ENCODE assay signal across 9 mouse cellular contexts in the genomic region with DNA sequence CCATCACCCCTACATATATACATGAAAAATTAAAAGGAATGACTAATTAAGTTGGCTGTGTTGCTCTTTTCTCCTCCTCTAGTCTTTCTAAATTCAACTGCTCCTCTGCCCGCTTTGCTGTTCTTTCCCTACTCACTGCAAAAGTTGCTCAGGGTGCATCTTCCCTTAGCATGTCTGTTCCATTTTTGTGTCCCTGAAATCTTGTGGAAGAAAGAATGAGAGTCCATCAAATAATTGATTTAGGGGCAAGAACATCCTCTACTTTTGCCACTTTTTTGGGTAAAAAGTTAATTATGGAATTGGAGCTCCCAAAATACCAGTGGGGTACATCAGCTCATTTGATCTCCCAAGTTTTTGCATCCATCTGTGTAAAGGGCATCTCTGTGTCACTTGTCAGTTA.
DNase-seq lines count a peak whose midpoint lies in the region; ATAC-seq lines count a peak whose summit lies in the region.
"Had no signal": no experiment of that assay in that cellular context is flagged by ENCODE, and none has a peak within 500 bp of the region (broad histone marks: within the 10 kb centered on the region; RNA-seq: fewer than 3 reads in every experiment).

No protein-coding gene starts in this region.

- ATAC-seq in forebrain, embryonic 14.5 days: no peak

- H3K9ac ChIP-seq in forebrain, embryonic 14.5 days (ENCODE audit: low read length): peak overlapping the region; percentile 89
- H3K9ac ChIP-seq: liver, embryonic 14.5 days had no signal

- H3K4me1 ChIP-seq in heart, embryonic 10.5 days: peaks cover 31% of the 10 kb centered on the region
- H3K4me1 ChIP-seq in forebrain, embryonic 14.5 days (ENCODE audit: control insufficient read depth, insufficient read depth, low read length): peaks cover 21% of the 10 kb centered on the region
- H3K4me1 ChIP-seq in midbrain, embryonic 10.5 days: peaks cover 58% of the 10 kb centered on the region

- H3K4me2 ChIP-seq in forebrain, embryonic 14.5 days (ENCODE audit: low read length): peak overlapping the region; percentile 79

- H3K36me3 ChIP-seq in heart, embryonic 10.5 days: no peaks in the 10 kb centered on the region
- no peaks in the 10 kb centered on the region for H3K36me3 ChIP-seq in forebrain, embryonic 14.5 days (ENCODE audit: control insufficient read depth, insufficient read depth, low read length)
- H3K36me3 ChIP-seq in midbrain, embryonic 10.5 days: no peaks in the 10 kb centered on the region

- no peaks in the 10 kb centered on the region for H3K9me3 ChIP-seq in heart, embryonic 10.5 days
- H3K9me3 ChIP-seq in forebrain, embryonic 14.5 days (replicated peaks; ENCODE audit: control insufficient read depth, low read length): no peaks in the 10 kb centered on the region
- no peaks in the 10 kb centered on the region for H3K9me3 ChIP-seq in midbrain, embryonic 10.5 days (replicated peaks)

- peak overlapping the region; percentile 91 for H3K27ac ChIP-seq in heart, embryonic 10.5 days
- peak overlapping the region; percentile 97 for H3K27ac ChIP-seq in forebrain, embryonic 14.5 days (ENCODE audit: low read depth, low read length)
- H3K27ac ChIP-seq in midbrain, embryonic 10.5 days (replicated peaks): peak overlapping the region; percentile 94
- H3K27ac ChIP-seq: liver, embryonic 14.5 days had no signal

- no peaks in the 10 kb centered on the region for H3K27me3 ChIP-seq in heart, embryonic 10.5 days (ENCODE audit: insufficient read depth, poor library complexity, severe bottlenecking)
- H3K27me3 ChIP-seq in forebrain, embryonic 14.5 days (replicated peaks; ENCODE audit: control insufficient read depth, insufficient read depth, low read length): no peaks in the 10 kb centered on the region
- H3K27me3 ChIP-seq in midbrain, embryonic 10.5 days (ENCODE audit: low read depth, poor library complexity, severe bottlenecking): no peaks in the 10 kb centered on the region; the same call in none of the 2 replicates

- WGBS in heart, embryonic 10.5 days: 47% methylated on average over 1 of the region's 1 CpGs
- 0% methylated on average over 1 of the region's 1 CpGs for WGBS in forebrain, embryonic 14.5 days
- 46% methylated on average over 1 of the region's 1 CpGs for WGBS in midbrain, embryonic 10.5 days

- peak overlapping the region; percentile 61 for H3K4me3 ChIP-seq in heart, embryonic 10.5 days
- H3K4me3 ChIP-seq in forebrain, embryonic 14.5 days (ENCODE audit: low read depth, low read length): peak overlapping the region; percentile 52
- peak overlapping the region; percentile 68 for H3K4me3 ChIP-seq in midbrain, embryonic 10.5 days

- DNase-seq in heart, embryonic 10.5 days (ENCODE audit: low spot score): no peak
- no peak for DNase-seq in heart, adult 18-20 months
- DNase-seq in A20 (ENCODE audit: low read depth, low spot score): peak; percentile 61
- peak; percentile 46 for DNase-seq in forebrain, embryonic 14.5 days (ENCODE audit: low spot score)
- no peak for DNase-seq in midbrain, embryonic 10.5 days (ENCODE audit: low spot score)
- DNase-seq in urinary bladder, adult 2 months (ENCODE audit: low spot score): no peak
- no peak for DNase-seq in cerebellum, postnatal 4 days (ENCODE audit: low spot score in 2 of 2)
- no peak for DNase-seq in adrenal gland, postnatal 25 days

Comparison
In these comparisons a context has a peak if more than half of its experiments do, and no peak if none do; other contexts are left out.
1. DNase-seq: peak in A20 (single experiment) and forebrain, embryonic 14.5 days (single experiment); none in heart, embryonic 10.5 days (single experiment), heart, adult 18-20 months (0 of 2), midbrain, embryonic 10.5 days (single experiment), urinary bladder, adult 2 months (single experiment), cerebellum, postnatal 4 days (0 of 2) and adrenal gland, postnatal 25 days (single experiment).
2. Peak in every context shown above with its lines, with median percentiles within 50 percentile points of each other: H3K27ac ChIP-seq and H3K4me3 ChIP-seq.